Mouse (Mus musculus): ENCODE data around the gene Rnd3. TPM values are rescaled to one million over a fixed set of nuclear protein-coding genes. Genes with fewer than 3 reads are reported as not detected.

Rnd3 gene
- polyA plus RNA-seq, 1 experiment from 2014 or later = 64.0 TPM

- peak overlapping the region; percentile 84 for H3K27ac ChIP-seq
- 0 out of 2 replicates have a peak, but pooled peaks cover 3% of the 10 kb centered on the region for H3K36me3 ChIP-seq
- peaks cover 38% of the 10 kb centered on the region for H3K4me1 ChIP-seq
- H3K4me3 ChIP-seq = peak overlapping the region; percentile 79
- peak overlapping the region; percentile 80 for H3K9ac ChIP-seq
- ATAC-seq (ENCODE audit: borderline replicate concordance, extremely low read depth, low FRiP score, low TSS enrichment) = peak; percentile 72
- no peaks in the 10 kb centered on the region for H3K9me3 ChIP-seq
- peak overlapping the region; percentile 74 for H3K4me2 ChIP-seq
- no peaks in the 10 kb centered on the region for H3K27me3 ChIP-seq
- under 1% methylated on average over 18 of the region's 18 CpGs for WGBS
Measured at GRCm38 (mm10) chr2:51146871-51147317, 2.0 kb downstream of the Rnd3 start.

GRCm38 (mm10) chr2:51145838-51146470, 3.0 kb downstream of the Rnd3 start:
- ATAC-seq (ENCODE audit: borderline replicate concordance, extremely low read depth, low FRiP score, low TSS enrichment) = peak; percentile 24; the same call in 1 of the 2 replicates
- Histone ChIP-seq H3K9ac (peak overlapping the region; percentile 80), H3K4me2 (peak overlapping the region; percentile 74), H3K27ac (peak overlapping the region; percentile 84), H3K4me3 (peak overlapping the region; percentile 79), H3K9me3 (no peaks in the 10 kb centered on the region), H3K27me3 (no peaks in the 10 kb centered on the region), H3K4me1 (peaks cover 47% of the 10 kb centered on the region), H3K36me3 (0 out of 2 replicates have a peak, but pooled peaks cover 3% of the 10 kb centered on the region)
- 5% methylated on average over 7 of the region's 7 CpGs for WGBS

GRCm38 (mm10) chr2:51144380-51145120, 4.4 kb downstream of the Rnd3 start:
- Histone ChIP-seq H3K4me2 (peak overlapping the region; percentile 47), H3K9me3 (no peaks in the 10 kb centered on the region), H3K4me1 (peaks cover 60% of the 10 kb centered on the region), H3K36me3 (0 out of 2 replicates have a peak, but pooled peaks cover 3% of the 10 kb centered on the region), H3K27ac (no peak overlapping the region), H3K9ac (no peak overlapping the region), H3K4me3 (peak overlapping the region; percentile 24), H3K27me3 (no peaks in the 10 kb centered on the region)
- ATAC-seq (ENCODE audit: borderline replicate concordance, extremely low read depth, low FRiP score, low TSS enrichment) = no peak
- WGBS = 42% methylated on average over 6 of the region's 6 CpGs

- no peak for ATAC-seq (ENCODE audit: borderline replicate concordance, extremely low read depth, low FRiP score, low TSS enrichment)
- Histone ChIP-seq H3K4me3 (no peak overlapping the region), H3K4me2 (peak overlapping the region; percentile 29; the same call in 1 of the 2 replicates), H3K36me3 (0 out of 2 replicates have a peak, but pooled peaks cover 6% of the 10 kb centered on the region), H3K27me3 (no peaks in the 10 kb centered on the region), H3K9ac (no peak overlapping the region), H3K27ac (no peak overlapping the region), H3K4me1 (peaks cover 76% of the 10 kb centered on the region), H3K9me3 (no peaks in the 10 kb centered on the region)
- 41% methylated on average over 1 of the region's 1 CpGs for WGBS
Measured at GRCm38 (mm10) chr2:51142422-51142821, 6.5 kb downstream of the Rnd3 start.

GRCm38 (mm10) chr2:51141345-51141744, 7.6 kb downstream of the Rnd3 start:
- peak overlapping the region; percentile 49 for H3K4me2 ChIP-seq
- H3K27ac ChIP-seq = peak overlapping the region; percentile 61
- no peak overlapping the region for H3K9ac ChIP-seq
- ATAC-seq (ENCODE audit: borderline replicate concordance, extremely low read depth, low FRiP score, low TSS enrichment) = no peak
- WGBS = 23% methylated on average over 3 of the region's 3 CpGs
- H3K27me3 ChIP-seq = no peaks in the 10 kb centered on the region
- H3K9me3 ChIP-seq = no peaks in the 10 kb centered on the region
- peaks cover 75% of the 10 kb centered on the region for H3K4me1 ChIP-seq
- H3K4me3 ChIP-seq = peak overlapping the region; percentile 20
- H3K36me3 ChIP-seq = peaks cover 15% of the 10 kb centered on the region

GRCm38 (mm10) chr2:51140486-51140885, 8.4 kb downstream of the Rnd3 start:
- 3% methylated on average over 8 of the region's 8 CpGs for WGBS
- peak overlapping the region; percentile 49 for H3K4me2 ChIP-seq
- H3K27me3 ChIP-seq = no peaks in the 10 kb centered on the region
- peak overlapping the region; percentile 61 for H3K27ac ChIP-seq
- H3K9me3 ChIP-seq = no peaks in the 10 kb centered on the region
- H3K9ac ChIP-seq = peak overlapping the region; percentile 1; the same call in 1 of the 2 replicates
- H3K4me1 ChIP-seq = peaks cover 70% of the 10 kb centered on the region
- peak; percentile 37; the same call in 1 of the 2 replicates for ATAC-seq (ENCODE audit: borderline replicate concordance, extremely low read depth, low FRiP score, low TSS enrichment)
- H3K36me3 ChIP-seq = peaks cover 23% of the 10 kb centered on the region
- peak overlapping the region; percentile 20 for H3K4me3 ChIP-seq

- Histone ChIP-seq H3K27ac (0 out of 2 replicates have a peak overlapping the region, but pooled peaks have one; percentile 61), H3K4me2 (peak overlapping the region; percentile 49), H3K36me3 (peaks cover 26% of the 10 kb centered on the region), H3K4me1 (peaks cover 67% of the 10 kb centered on the region), H3K27me3 (no peaks in the 10 kb centered on the region), H3K4me3 (no peak overlapping the region), H3K9me3 (no peaks in the 10 kb centered on the region), H3K9ac (no peak overlapping the region)
- WGBS = 23% methylated on average over 6 of the region's 6 CpGs
- ATAC-seq (ENCODE audit: borderline replicate concordance, extremely low read depth, low FRiP score, low TSS enrichment) = no peak
Measured at GRCm38 (mm10) chr2:51139912-51140446, 8.9 kb downstream of the Rnd3 start.

DNA sequence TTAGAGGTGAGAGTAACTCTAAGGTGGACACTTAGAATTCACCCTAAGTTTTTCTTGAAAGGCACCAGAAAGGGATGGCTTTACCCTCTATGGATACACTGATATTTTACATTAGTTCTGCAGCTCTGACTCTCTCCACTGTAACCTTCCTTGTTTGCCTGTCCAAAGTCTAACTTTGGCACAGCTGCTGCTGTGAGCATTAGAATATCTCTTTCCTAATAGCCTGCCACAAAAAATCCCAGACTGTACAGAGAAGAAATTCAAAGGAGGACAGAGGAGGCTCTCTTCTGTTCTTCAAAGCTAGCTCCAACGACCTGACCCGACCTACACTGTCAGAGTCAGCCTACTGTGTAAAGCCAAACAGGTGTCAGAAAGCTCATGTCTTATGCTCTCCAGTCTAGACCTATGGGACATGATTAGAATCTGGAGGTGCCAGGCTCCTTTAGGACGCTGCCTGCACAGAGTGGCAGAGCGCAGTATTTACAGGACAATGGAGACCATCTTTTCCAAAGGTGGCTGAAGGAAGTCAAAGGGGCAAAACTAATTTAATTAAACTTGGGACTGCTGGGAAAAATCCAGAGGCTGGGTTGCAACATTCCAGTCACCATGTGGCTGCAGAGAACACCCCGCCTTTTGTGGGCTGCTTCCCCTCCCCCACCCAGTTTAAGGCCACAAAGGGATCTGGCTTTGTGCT, 9.5 kb downstream of the Rnd3 start:
- Histone ChIP-seq H3K9ac (no peak overlapping the region), H3K4me1 (peaks cover 61% of the 10 kb centered on the region), H3K27ac (0 out of 2 replicates have a peak overlapping the region, but pooled peaks have one; percentile 9), H3K36me3 (peaks cover 32% of the 10 kb centered on the region), H3K4me2 (no peak overlapping the region), H3K27me3 (no peaks in the 10 kb centered on the region), H3K4me3 (no peak overlapping the region), H3K9me3 (no peaks in the 10 kb centered on the region)
- 33% methylated on average over 5 of the region's 5 CpGs for WGBS
- no peak for ATAC-seq (ENCODE audit: borderline replicate concordance, extremely low read depth, low FRiP score, low TSS enrichment)

- Histone ChIP-seq H3K36me3 (peaks cover 45% of the 10 kb centered on the region), H3K9me3 (no peaks in the 10 kb centered on the region), H3K4me3 (no peak overlapping the region), H3K27ac (no peak overlapping the region), H3K9ac (no peak overlapping the region), H3K4me2 (no peak overlapping the region), H3K4me1 (peaks cover 46% of the 10 kb centered on the region), H3K27me3 (no peaks in the 10 kb centered on the region)
- no peak for ATAC-seq (ENCODE audit: borderline replicate concordance, extremely low read depth, low FRiP score, low TSS enrichment)
- 34% methylated on average over 4 of the region's 4 CpGs for WGBS
Measured at GRCm38 (mm10) chr2:51137726-51138125, 11.2 kb downstream of the Rnd3 start.

DNA sequence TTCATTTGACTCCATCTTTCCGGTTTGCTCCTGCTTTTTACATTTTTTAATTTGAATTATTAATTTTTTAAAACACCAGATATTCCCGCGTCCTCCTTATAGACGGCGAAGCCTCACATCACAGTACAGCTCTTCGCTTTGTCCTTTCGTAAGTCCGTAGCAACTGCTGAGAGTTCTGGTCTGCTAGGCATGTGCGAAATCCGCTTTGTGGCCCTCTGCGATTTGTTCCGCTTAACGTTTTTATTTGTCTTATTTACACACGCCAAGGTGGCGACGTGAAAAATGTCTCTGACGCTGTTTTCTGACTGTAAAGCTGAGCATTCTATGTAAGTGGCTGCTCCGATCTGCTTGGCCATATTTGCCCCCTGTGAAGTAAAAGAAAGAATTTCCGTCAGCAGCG, 16.7 kb downstream of the Rnd3 start:
- H3K36me3 ChIP-seq = peaks cover 70% of the 10 kb centered on the region
- H3K4me2 ChIP-seq = no peak overlapping the region
- H3K27ac ChIP-seq = no peak overlapping the region
- no peak overlapping the region for H3K4me3 ChIP-seq
- no peaks in the 10 kb centered on the region for H3K9me3 ChIP-seq
- no peaks in the 10 kb centered on the region for H3K4me1 ChIP-seq
- no peaks in the 10 kb centered on the region for H3K27me3 ChIP-seq
- ATAC-seq (ENCODE audit: borderline replicate concordance, extremely low read depth, low FRiP score, low TSS enrichment) = no peak
- WGBS = 93% methylated on average over 20 of the region's 20 CpGs
- no peak overlapping the region for H3K9ac ChIP-seq

GRCm38 (mm10) chr2:51128090-51128489, 20.8 kb downstream of the Rnd3 start:
- Histone ChIP-seq H3K4me1 (no peaks in the 10 kb centered on the region), H3K4me2 (no peak overlapping the region), H3K27me3 (no peaks in the 10 kb centered on the region), H3K9me3 (no peaks in the 10 kb centered on the region), H3K4me3 (no peak overlapping the region), H3K36me3 (peaks cover 34% of the 10 kb centered on the region), H3K27ac (no peak overlapping the region), H3K9ac (no peak overlapping the region)
- WGBS = 78% methylated on average over 4 of the region's 4 CpGs
- no peak for ATAC-seq (ENCODE audit: borderline replicate concordance, extremely low read depth, low FRiP score, low TSS enrichment)

All from lung, embryonic 15.5 days (tissue).